Mouse (Mus musculus) embryonic stem cell, embryonic (primary cell): ENCODE data around the gene Supt6.

ENCODE experiments used
- CTCF ChIA-PET, 4 experiments: fragments of 300-600 bp in 2 of 4; fragments of 350-600 bp in 2 of 4; sonication (Branson Sonifier 250); formaldehyde crosslinking; loops; one replicate each; lab custom pipeline; 2022; ENCODE audit warnings: inconsistent platforms in 2 of 4; lab: Charles Lee
- POLR2A ChIA-PET, 4 experiments: fragments of 300-600 bp in 2 of 4; fragments of 350-600 bp in 2 of 4; sonication (Branson Sonifier 250); formaldehyde crosslinking; loops; one replicate each; lab custom pipeline; 2022; ENCODE audit warnings: antibody characterized with exemption in 4 of 4, inconsistent platforms in 1 of 4; lab: Charles Lee

Supt6 gene

GRCm38 (mm10) chr11:78204287-78204686 is 41.5 kb downstream of the Supt6 start:
- ChIA-PET POLR2A (interaction anchor here in 3 of 4 experiments (0.6 to 1.3 kb wide), 10 partner anchors 9 to 370 kb away, joined by 3 to 6 read pairs (median 3); partner anchors contain the start of genes Rpl23a (in 2 of the 3) and Pigs (in 1 of the 3)), CTCF (interaction anchor here in 2 of 4 experiments (0.5 to 1.6 kb wide), 2 partner anchors 10 to 58 kb away, joined by 3 to 5 read pairs; no protein-coding TSS in a partner anchor)

GRCm38 (mm10) chr11:78202372-78202771 is 43.4 kb downstream of the Supt6 start:
- CTCF ChIA-PET = no interaction called here
- POLR2A ChIA-PET = interaction anchor here in 1 of 4 experiments (0.7 to 14.4 kb wide), 7 partner anchors 11 to 150 kb away, joined by 3 to 254 read pairs (median 4); partner anchors contain the start of genes Rab34 and Rpl23a

GRCm38 (mm10) chr11:78195101-78195863 is 50.5 kb downstream of the Supt6 start:
- POLR2A ChIA-PET = interaction anchor here (0.6 to 14.4 kb wide), 78 partner anchors 8 to 588 kb away, joined by 3 to 254 read pairs (median 4); partner anchors contain the start of genes Nek8 (in 3 of the 4), Pigs (in 3 of the 4), Rpl23a (in 3 of the 4) and Tlcd1 (in 3 of the 4)

GRCm38 (mm10) chr11:78194411-78195100 is 51.2 kb downstream of the Supt6 start:
- ChIA-PET CTCF (interaction anchor here in 3 of 4 experiments (0.5 to 2.3 kb wide), 16 partner anchors 10 to 628 kb away, joined by 3 to 29 read pairs (median 4); partner anchors contain the start of genes Rpl23a (in 2 of the 3), Nek8 (in 1 of the 3), Pipox (in 1 of the 3) and Tlcd1 (in 1 of the 3)), POLR2A (interaction anchor here (0.6 to 14.4 kb wide), 87 partner anchors 10 to 587 kb away, joined by 3 to 254 read pairs (median 4); partner anchors contain the start of genes Nek8 (in 3 of the 4), Pigs (in 3 of the 4), Rpl23a (in 3 of the 4) and Tlcd1 (in 3 of the 4))

More at GRCm38 (mm10) chr11:78195101-78195863, 50.5 kb downstream of the Supt6 start:
- CTCF ChIA-PET = interaction anchor here (0.5 to 2.3 kb wide), 16 partner anchors 11 to 215 kb away, joined by 3 to 29 read pairs (median 4); partner anchors contain the start of genes Rpl23a (in 2 of the 4), Nek8 (in 1 of the 4) and Tlcd1 (in 1 of the 4)

- ChIA-PET CTCF (interaction anchor here in 2 of 4 experiments (0.6 kb wide), 2 partner anchors 90 to 725 kb away, joined by 4 to 11 read pairs; no protein-coding TSS in a partner anchor), POLR2A (interaction anchor here in 2 of 4 experiments (1.0 to 14.4 kb wide), 6 partner anchors 9 to 50 kb away, joined by 3 to 254 read pairs (median 8); partner anchors contain the start of genes Rpl23a (in 2 of the 2) and Rab34 (in 1 of the 2))
Measured at GRCm38 (mm10) chr11:78193113-78193512, 52.7 kb downstream of the Supt6 start, which contains the start of gene Proca1. Proca1 (plus strand) TSS chr11:78193392.

GRCm38 (mm10) chr11:78190041-78190440 is 55.7 kb downstream of the Supt6 start:
- CTCF ChIA-PET = interaction anchor here in 2 of 4 experiments (0.5 to 1.7 kb wide), 5 partner anchors 12 to 453 kb away, joined by 3 to 8 read pairs (median 3); partner anchors contain the start of genes Nek8 (in 1 of the 2) and Tlcd1 (in 1 of the 2)

GRCm38 (mm10) chr11:78189234-78190040 is 56.4 kb downstream of the Supt6 start:
- ChIA-PET POLR2A (interaction anchor here (0.5 to 14.4 kb wide), 58 partner anchors 6 to 501 kb away, joined by 3 to 254 read pairs (median 4); partner anchors contain the start of genes 2610507B11Rik (in 3 of the 4), Nek8 (in 3 of the 4), Tlcd1 (in 3 of the 4) and Pigs (in 2 of the 4)), CTCF (interaction anchor here in 2 of 4 experiments (0.5 to 1.7 kb wide), 7 partner anchors 12 to 776 kb away, joined by 3 to 8 read pairs (median 3); partner anchors contain the start of genes Nek8 (in 1 of the 2) and Tlcd1 (in 1 of the 2))

More at GRCm38 (mm10) chr11:78190041-78190440, 55.7 kb downstream of the Supt6 start:
- POLR2A ChIA-PET = interaction anchor here (0.6 to 14.4 kb wide), 40 partner anchors 6 to 232 kb away, joined by 3 to 254 read pairs (median 4); partner anchors contain the start of genes Nek8 (in 2 of the 4), Pigs (in 2 of the 4), Tlcd1 (in 2 of the 4) and 2610507B11Rik (in 1 of the 4)

- CTCF ChIA-PET = interaction anchor here in 2 of 4 experiments (0.5 to 1.7 kb wide), 6 partner anchors 11 to 776 kb away, joined by 3 to 8 read pairs (median 4); partner anchors contain the start of genes Nek8 (in 1 of the 2) and Tlcd1 (in 1 of the 2)
Measured at GRCm38 (mm10) chr11:78188331-78189233, 57.2 kb downstream of the Supt6 start, which contains the start of gene Rab34. Rab34 (plus strand) TSS chr11:78188430.

GRCm38 (mm10) chr11:78184702-78185101 is 61.1 kb downstream of the Supt6 start:
- CTCF ChIA-PET = interaction anchor here in 1 of 4 experiments (1.0 to 2.5 kb wide), 3 partner anchors 10 to 26 kb away, joined by 3 to 29 read pairs (median 14); no protein-coding TSS in a partner anchor
- POLR2A ChIA-PET = interaction anchor here in 3 of 4 experiments (0.7 to 16.1 kb wide), 28 partner anchors 10 to 203 kb away, joined by 3 to 461 read pairs (median 16); partner anchors contain the start of genes Phf12 (in 2 of the 3), Proca1 (in 2 of the 3), Traf4 (in 2 of the 3) and 2610507B11Rik (in 1 of the 3)

More at GRCm38 (mm10) chr11:78188331-78189233, 57.2 kb downstream of the Supt6 start, which contains the start of gene Rab34:
- POLR2A ChIA-PET = interaction anchor here (0.5 to 14.4 kb wide), 61 partner anchors 5 to 501 kb away, joined by 3 to 254 read pairs (median 4); partner anchors contain the start of genes 2610507B11Rik (in 3 of the 4), Nek8 (in 3 of the 4), Tlcd1 (in 3 of the 4) and Fam222b (in 1 of the 4)

GRCm38 (mm10) chr11:78183884-78184514 is 61.8 kb downstream of the Supt6 start:
- ChIA-PET CTCF (interaction anchor here in 2 of 4 experiments (0.6 to 2.5 kb wide), 12 partner anchors 10 to 421 kb away, joined by 3 to 29 read pairs (median 4); partner anchors contain the start of genes Dhrs13 (in 1 of the 2) and Myo18a (in 1 of the 2)), POLR2A (interaction anchor here (0.6 to 16.1 kb wide), 136 partner anchors 10 to 691 kb away, joined by 3 to 461 read pairs (median 5); partner anchors contain the start of genes Fam222b (in 3 of the 4), Flot2 (in 3 of the 4), Phf12 (in 3 of the 4) and Pigs (in 3 of the 4))

- POLR2A ChIA-PET = interaction anchor here (0.5 to 16.1 kb wide), 152 partner anchors 8 to 690 kb away, joined by 3 to 461 read pairs (median 4); partner anchors contain the start of genes Fam222b (in 3 of the 4), Flot2 (in 3 of the 4), Phf12 (in 3 of the 4) and Pigs (in 3 of the 4)
- CTCF ChIA-PET = interaction anchor here in 3 of 4 experiments (0.5 to 2.5 kb wide), 16 partner anchors 9 to 1840 kb away, joined by 3 to 29 read pairs (median 4); partner anchors contain the start of genes Dhrs13 (in 1 of the 3) and Myo18a (in 1 of the 3)
Measured at GRCm38 (mm10) chr11:78182961-78183844, 62.6 kb downstream of the Supt6 start, which contains the start of gene Rpl23a. Rpl23a (minus strand) TSS chr11:78183584.

- POLR2A ChIA-PET = interaction anchor here (0.9 to 16.1 kb wide), 69 partner anchors 8 to 509 kb away, joined by 3 to 461 read pairs (median 6); partner anchors contain the start of genes Phf12 (in 3 of the 4), Traf4 (in 3 of the 4), Aldoc (in 2 of the 4) and Eral1 (in 2 of the 4)
- CTCF ChIA-PET = interaction anchor here in 2 of 4 experiments (0.7 to 2.5 kb wide), 4 partner anchors 12 to 1839 kb away, joined by 3 to 29 read pairs (median 4); no protein-coding TSS in a partner anchor
Measured at GRCm38 (mm10) chr11:78182450-78182849, 63.3 kb downstream of the Supt6 start.
